Comparison of ENCODE assay signal across 1 mouse cellular context in genomic region chr7:126501684-126502022, GRCm38 (mm10).
TF ChIP-seq lines count a peak whose summit lies in the region.

No protein-coding gene starts in this region.

TF ChIP-seq in CH12.LX, 34 proteins besides CTCF, POLR2A, EP300 and RAD21 (continued from another document):
- TF ChIP-seq POLR2AphosphoS2 (IDR thresholded peaks at IDR 0.05; ENCODE audit: low read depth, low read length): no peak
- no peak for TF ChIP-seq CHD2 (IDR thresholded peaks at IDR 0.05; ENCODE audit: low read length)
- no peak for TF ChIP-seq RCOR1 (conservative IDR thresholded peaks at IDR 0.05; ENCODE audit: low read depth, low read length)
- no peak for TF ChIP-seq USF1 (IDR thresholded peaks at IDR 0.05; ENCODE audit: low read depth, low read length)
- no peak for TF ChIP-seq E2F4 (IDR thresholded peaks at IDR 0.05; ENCODE audit: insufficient replicate concordance, low read depth, low read length)
- TF ChIP-seq UBTF (IDR thresholded peaks at IDR 0.05; ENCODE audit: low read depth, low read length): no peak
- no peak for TF ChIP-seq GABPA (IDR thresholded peaks at IDR 0.05; ENCODE audit: insufficient replicate concordance, low read depth, low read length)
- no peak for TF ChIP-seq SMC3 (IDR thresholded peaks at IDR 0.05; ENCODE audit: low read depth, low read length)
- no peak for TF ChIP-seq SIN3A (IDR thresholded peaks at IDR 0.05; ENCODE audit: low read length)
- TF ChIP-seq IRF4 (IDR thresholded peaks at IDR 0.05; ENCODE audit: low read depth, low read length): no peak
- TF ChIP-seq NELFE (IDR thresholded peaks at IDR 0.05; ENCODE audit: low read depth, low read length): no peak
- no peak for TF ChIP-seq JUN (IDR thresholded peaks at IDR 0.05; ENCODE audit: insufficient read depth, low read depth, low read length)
- TF ChIP-seq ZC3H11A (IDR thresholded peaks at IDR 0.05; ENCODE audit: low read depth, low read length): no peak
